Mouse (Mus musculus): ENCODE results near the gene Acbd6. TPM values are rescaled to one million over a fixed set of nuclear protein-coding genes. Genes with fewer than 3 reads are reported as not detected.

Gene Acbd6
- polyA plus RNA-seq, 1 experiment from 2014 or later = 79.5 TPM

DNA sequence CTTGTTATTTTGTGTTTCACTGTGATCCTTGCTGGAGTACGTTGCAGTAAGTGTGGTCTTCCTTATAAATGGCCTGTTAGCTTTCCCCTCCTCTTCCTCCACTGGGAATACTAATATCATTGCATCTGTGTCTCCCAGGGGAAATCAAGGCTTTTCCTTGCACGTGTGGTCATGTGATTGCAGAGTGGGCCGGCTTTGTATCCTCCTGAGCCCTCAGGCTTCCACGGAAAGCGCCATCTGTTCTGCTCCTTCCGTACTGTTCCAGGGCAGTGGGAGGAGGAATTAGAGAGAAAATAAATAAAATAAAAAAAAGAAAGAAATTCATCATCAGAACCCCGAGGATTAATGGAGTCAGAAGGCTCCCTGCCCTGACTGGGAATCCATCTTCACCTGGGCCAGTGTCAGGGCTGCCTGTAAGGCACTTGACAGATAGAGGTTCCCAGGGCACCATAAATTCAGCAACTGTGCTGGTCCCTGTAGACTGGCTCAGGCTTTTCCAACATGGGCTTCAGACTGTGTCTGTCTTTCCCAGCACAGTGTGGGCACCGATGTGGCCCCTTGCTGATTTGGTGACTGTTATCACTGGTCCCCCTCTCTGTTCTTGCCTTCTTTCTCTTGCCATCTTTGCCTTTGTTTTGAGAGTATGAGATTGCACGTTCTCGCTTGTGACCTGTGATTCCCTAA, 123.3 kb downstream of the Acbd6 start:
- WGBS = 70% methylated on average over 10 of the region's 10 CpGs
- H3K27ac ChIP-seq (replicated peaks) = no peak overlapping the region
- no peaks in the 10 kb centered on the region for H3K27me3 ChIP-seq (replicated peaks; ENCODE audit: low read depth, poor library complexity, severe bottlenecking)
- H3K9me3 ChIP-seq = no peaks in the 10 kb centered on the region
- DNase-seq (ENCODE audit: low spot score) = no peak
- no peaks in the 10 kb centered on the region; the same call in 1 of the 2 replicates for H3K36me3 ChIP-seq (replicated peaks)
- H3K4me3 ChIP-seq = no peak overlapping the region
- peaks cover 18% of the 10 kb centered on the region for H3K4me1 ChIP-seq

DNA sequence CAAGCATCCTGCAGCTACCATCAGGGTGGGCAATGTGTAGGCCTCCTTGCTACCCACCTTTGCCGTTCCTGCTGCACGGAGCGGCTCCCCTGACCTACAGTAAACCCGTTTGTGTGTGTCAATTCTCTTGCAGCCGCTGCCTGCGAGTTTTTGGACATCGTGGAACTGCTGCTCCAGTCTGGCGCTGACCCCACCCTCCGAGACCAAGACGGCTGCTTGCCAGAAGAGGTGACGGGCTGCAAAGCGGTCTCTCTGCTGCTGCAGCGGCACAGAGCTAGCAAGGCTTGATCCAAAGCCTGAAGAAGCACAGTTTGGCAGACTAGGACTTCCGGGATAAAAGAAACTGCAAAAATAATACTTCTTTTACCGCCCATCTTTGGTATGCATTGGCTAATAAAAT, 128.9 kb downstream of the Acbd6 start:
- H3K27me3 ChIP-seq (replicated peaks; ENCODE audit: low read depth, poor library complexity, severe bottlenecking) = no peaks in the 10 kb centered on the region
- WGBS = 89% methylated on average over 15 of the region's 15 CpGs
- H3K36me3 ChIP-seq (replicated peaks) = no peaks in the 10 kb centered on the region
- no peaks in the 10 kb centered on the region for H3K9me3 ChIP-seq
- H3K4me3 ChIP-seq = no peak overlapping the region
- H3K27ac ChIP-seq (replicated peaks) = no peak overlapping the region
- DNase-seq (ENCODE audit: low spot score) = no peak
- peaks cover 10% of the 10 kb centered on the region; the same call in 1 of the 2 replicates for H3K4me1 ChIP-seq

DNA sequence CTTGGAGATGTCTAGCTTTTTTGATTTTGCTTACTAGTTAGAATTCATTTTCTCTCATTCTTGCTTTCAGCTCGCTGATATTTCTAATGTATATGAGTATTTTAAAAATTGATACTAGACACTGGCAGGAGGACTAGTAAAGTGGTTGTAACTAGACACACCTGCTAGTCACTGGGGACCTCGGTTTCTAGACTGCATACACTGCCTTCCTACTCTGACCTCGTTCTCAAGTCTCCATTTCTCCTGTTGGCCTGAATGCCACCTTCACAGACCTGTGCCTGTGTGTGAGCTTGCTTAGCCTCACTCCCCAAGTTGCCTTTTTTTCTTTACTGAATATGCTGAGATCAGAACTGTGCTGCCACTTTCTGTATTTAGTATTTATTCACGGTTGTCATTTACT, 131.2 kb downstream of the Acbd6 start:
- Histone ChIP-seq H3K4me3 (no peak overlapping the region), H3K36me3 (replicated peaks) (no peaks in the 10 kb centered on the region), H3K27ac (replicated peaks) (no peak overlapping the region), H3K9me3 (no peaks in the 10 kb centered on the region), H3K27me3 (replicated peaks; ENCODE audit: low read depth, poor library complexity, severe bottlenecking) (no peaks in the 10 kb centered on the region), H3K4me1 (peaks cover 2% of the 10 kb centered on the region; the same call in 1 of the 2 replicates)
- DNase-seq (ENCODE audit: low spot score) = no peak
- WGBS = 88% methylated on average over 4 of the region's 4 CpGs

DNA sequence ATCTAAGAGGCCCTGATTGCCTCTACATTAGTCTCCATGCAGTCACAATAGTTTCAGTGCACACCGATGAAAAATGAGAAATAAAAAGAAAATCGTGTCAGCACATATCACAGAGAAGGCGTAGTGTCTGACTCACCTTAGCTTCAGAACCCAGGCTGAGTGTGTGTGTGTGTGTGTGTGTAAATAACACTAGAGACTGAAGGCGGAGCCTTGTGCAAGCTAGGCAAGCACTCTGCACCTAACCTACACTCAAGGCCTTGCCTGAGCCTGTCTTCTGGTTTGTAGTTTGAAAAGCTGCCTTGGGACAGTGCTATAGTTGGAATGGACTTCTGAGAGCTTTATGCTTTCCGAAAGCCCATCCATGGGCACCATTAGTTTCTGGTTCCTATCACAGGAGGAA, 131.6 kb downstream of the Acbd6 start:
- Histone ChIP-seq H3K4me1 (peaks cover 2% of the 10 kb centered on the region; the same call in 1 of the 2 replicates), H3K9me3 (no peaks in the 10 kb centered on the region), H3K27ac (replicated peaks) (no peak overlapping the region), H3K4me3 (no peak overlapping the region), H3K27me3 (replicated peaks; ENCODE audit: low read depth, poor library complexity, severe bottlenecking) (no peaks in the 10 kb centered on the region), H3K36me3 (replicated peaks) (no peaks in the 10 kb centered on the region)
- WGBS = 95% methylated on average over 5 of the region's 5 CpGs
- DNase-seq (ENCODE audit: low spot score) = no peak

DNA sequence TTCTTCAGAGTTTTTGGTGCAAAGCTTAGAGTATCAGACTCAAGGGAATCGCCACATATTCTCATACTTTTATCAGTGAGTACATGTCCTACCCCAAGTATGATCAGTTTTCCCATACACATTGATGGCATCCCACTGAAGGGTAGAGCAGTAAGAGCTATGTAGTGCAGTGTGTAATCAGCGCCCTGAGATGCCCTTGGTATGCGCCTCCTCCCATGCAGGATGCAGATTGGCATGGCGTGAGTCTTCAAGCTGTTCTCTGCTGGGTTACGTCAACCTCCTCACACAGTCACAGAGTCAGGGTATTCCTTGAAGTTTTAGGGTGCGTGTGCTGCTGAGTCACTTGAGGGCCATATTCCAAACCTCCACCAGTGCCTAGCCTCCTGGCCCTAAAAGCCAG, 134.3 kb downstream of the Acbd6 start:
- H3K27ac ChIP-seq (replicated peaks) = no peak overlapping the region
- no peaks in the 10 kb centered on the region for H3K27me3 ChIP-seq (replicated peaks; ENCODE audit: low read depth, poor library complexity, severe bottlenecking)
- H3K9me3 ChIP-seq = no peaks in the 10 kb centered on the region
- no peaks in the 10 kb centered on the region for H3K4me1 ChIP-seq
- WGBS = 91% methylated on average over 6 of the region's 6 CpGs
- H3K36me3 ChIP-seq (replicated peaks) = no peaks in the 10 kb centered on the region
- no peak overlapping the region for H3K4me3 ChIP-seq
- no peak for DNase-seq (ENCODE audit: low spot score)

DNA sequence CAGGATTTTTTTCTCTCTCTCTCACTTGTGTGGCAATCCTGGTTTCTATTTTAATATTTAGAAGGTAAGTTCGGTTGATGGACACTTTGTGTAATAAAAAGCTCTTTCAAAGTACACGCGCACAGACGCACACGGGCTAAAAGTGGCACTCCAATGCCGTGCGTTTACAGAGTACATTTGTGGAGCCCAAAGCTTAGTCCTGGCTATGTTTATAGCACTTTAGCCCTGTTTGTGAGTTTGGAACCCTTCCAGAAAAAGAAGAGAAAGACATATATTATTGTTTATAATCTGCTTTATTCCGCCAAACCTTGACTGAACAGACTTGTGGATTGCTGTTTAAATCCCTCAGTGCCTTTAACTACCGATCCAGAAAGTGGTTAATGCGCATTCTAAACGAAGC, 135.1 kb downstream of the Acbd6 start:
- H3K36me3 ChIP-seq (replicated peaks) = no peaks in the 10 kb centered on the region
- H3K9me3 ChIP-seq = no peaks in the 10 kb centered on the region
- no peak for DNase-seq (ENCODE audit: low spot score)
- no peak overlapping the region for H3K4me3 ChIP-seq
- H3K27ac ChIP-seq (replicated peaks) = no peak overlapping the region
- H3K4me1 ChIP-seq = no peaks in the 10 kb centered on the region
- WGBS = 88% methylated on average over 11 of the region's 11 CpGs
- no peaks in the 10 kb centered on the region for H3K27me3 ChIP-seq (replicated peaks; ENCODE audit: low read depth, poor library complexity, severe bottlenecking)

DNA sequence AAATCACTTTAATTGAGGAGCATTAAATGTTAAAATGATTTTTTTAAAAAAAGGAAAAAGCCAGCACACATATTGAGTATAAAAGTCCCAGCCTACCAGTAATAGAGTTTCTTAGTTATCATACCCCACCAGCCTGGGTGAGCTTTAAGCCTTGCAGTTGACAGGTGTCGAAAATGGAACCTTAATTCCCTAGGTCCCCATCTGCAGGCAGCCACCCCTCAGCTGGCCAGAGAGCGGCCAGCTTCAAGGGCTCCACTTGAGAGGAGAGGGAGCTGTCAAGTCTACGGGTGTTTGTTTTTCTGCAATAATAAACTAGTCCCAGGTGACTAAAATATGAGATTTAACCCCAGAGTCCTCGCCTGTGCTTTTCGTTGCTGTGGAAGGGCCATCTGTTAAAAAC, 135.5 kb downstream of the Acbd6 start:
- Histone ChIP-seq H3K27me3 (replicated peaks; ENCODE audit: low read depth, poor library complexity, severe bottlenecking) (no peaks in the 10 kb centered on the region), H3K9me3 (no peaks in the 10 kb centered on the region), H3K36me3 (replicated peaks) (no peaks in the 10 kb centered on the region), H3K4me1 (no peaks in the 10 kb centered on the region), H3K27ac (replicated peaks) (no peak overlapping the region), H3K4me3 (no peak overlapping the region)
- 67% methylated on average over 5 of the region's 5 CpGs for WGBS
- no peak for DNase-seq (ENCODE audit: low spot score)

DNA sequence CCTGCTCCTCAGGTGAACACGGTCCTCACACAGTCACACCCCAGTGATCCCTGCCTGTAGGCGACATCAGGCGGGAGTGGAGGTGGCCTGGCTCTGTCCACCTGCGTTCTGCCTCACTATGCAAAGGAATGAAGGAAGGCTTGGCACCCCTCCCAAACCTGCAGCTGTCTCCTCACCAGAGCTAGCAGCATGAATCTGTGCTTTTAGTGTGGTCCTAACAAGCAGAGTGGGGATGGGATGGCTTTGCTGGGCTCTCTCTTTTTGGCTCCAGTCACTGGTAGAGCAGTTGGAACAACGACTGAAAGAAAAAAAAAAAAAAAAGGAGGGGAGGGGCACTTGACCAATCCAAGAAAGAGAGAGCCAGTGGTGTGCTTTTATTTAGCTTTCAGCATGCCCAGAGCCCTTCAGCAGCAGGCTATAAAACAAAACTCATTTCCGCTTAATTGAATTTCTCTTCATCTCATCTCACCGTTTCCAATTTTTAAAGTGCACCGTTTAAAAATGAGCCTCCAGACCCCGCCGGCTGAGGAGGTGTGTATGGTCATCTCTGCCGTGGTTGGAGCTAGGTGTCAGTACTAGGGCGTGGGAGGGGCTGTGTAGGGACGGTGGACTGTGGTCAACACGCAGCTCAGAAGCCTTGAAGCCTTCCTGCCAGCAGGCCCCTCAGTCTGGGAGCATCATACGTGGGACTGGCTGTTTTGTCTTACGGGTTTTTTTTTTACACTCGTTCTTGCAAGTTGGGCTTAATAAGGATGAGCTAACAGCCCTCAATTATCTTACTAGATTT, 140.6 kb downstream of the Acbd6 start:
- DNase-seq (ENCODE audit: low spot score) = no peak
- Histone ChIP-seq H3K27ac (replicated peaks) (no peak overlapping the region), H3K27me3 (replicated peaks; ENCODE audit: low read depth, poor library complexity, severe bottlenecking) (no peaks in the 10 kb centered on the region), H3K36me3 (replicated peaks) (no peaks in the 10 kb centered on the region), H3K4me3 (no peak overlapping the region), H3K9me3 (no peaks in the 10 kb centered on the region), H3K4me1 (no peaks in the 10 kb centered on the region)
- WGBS = 72% methylated on average over 17 of the region's 17 CpGs

DNA sequence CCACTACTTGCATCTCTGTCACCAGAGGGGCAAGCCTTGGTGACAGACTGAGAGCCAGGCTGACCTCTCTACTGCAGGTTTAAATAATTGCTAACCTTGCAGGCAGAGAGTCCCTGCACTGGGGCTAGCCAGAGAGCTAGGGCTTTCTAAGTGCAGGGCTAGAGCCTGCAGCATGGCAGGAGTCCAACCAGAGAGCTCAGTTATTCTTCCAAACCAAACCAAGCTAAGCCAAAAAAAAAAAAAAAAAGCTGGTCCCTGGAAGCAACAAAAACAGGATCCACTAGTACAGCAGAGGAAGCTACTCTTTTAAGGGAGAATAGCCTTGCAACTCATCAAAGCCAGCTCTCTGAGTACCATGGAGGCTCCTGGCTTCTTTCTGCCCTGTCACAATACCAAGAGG, 143.0 kb downstream of the Acbd6 start:
- no peaks in the 10 kb centered on the region for H3K36me3 ChIP-seq (replicated peaks)
- no peaks in the 10 kb centered on the region for H3K4me1 ChIP-seq
- no peaks in the 10 kb centered on the region for H3K27me3 ChIP-seq (replicated peaks; ENCODE audit: low read depth, poor library complexity, severe bottlenecking)
- H3K9me3 ChIP-seq = no peaks in the 10 kb centered on the region
- H3K27ac ChIP-seq (replicated peaks) = no peak overlapping the region
- no peak overlapping the region for H3K4me3 ChIP-seq
- no peak for DNase-seq (ENCODE audit: low spot score)

DNA sequence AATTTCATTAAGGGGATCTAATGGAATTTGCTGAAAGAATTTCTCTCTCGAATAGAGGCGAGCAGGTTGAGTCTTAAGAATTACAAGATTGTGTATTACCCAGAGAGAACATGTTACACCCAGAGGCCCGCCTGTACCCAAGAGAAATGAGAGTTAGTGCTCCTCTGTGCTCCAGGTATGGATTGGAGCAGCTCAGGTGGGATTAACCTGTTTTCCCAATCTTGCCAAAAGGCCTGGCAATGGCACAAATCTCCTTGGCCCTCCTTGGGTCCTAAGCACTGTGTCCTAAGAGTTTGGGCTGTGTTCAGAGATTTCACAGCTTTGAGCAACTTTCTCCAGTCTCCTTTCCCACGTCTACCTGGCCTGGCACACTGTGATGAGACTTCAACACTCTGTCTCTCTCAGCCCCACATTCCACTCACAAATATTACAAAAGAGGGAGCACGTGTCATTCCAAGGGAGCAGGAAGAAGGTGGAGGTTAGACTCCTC, 145.3 kb downstream of the Acbd6 start:
- H3K4me3 ChIP-seq = no peak overlapping the region
- H3K27me3 ChIP-seq (replicated peaks; ENCODE audit: low read depth, poor library complexity, severe bottlenecking) = no peaks in the 10 kb centered on the region
- no peaks in the 10 kb centered on the region for H3K4me1 ChIP-seq
- WGBS = 89% methylated on average over 5 of the region's 5 CpGs
- no peaks in the 10 kb centered on the region for H3K9me3 ChIP-seq
- no peak overlapping the region for H3K27ac ChIP-seq (replicated peaks)
- H3K36me3 ChIP-seq (replicated peaks) = no peaks in the 10 kb centered on the region
- no peak for DNase-seq (ENCODE audit: low spot score)

DNA sequence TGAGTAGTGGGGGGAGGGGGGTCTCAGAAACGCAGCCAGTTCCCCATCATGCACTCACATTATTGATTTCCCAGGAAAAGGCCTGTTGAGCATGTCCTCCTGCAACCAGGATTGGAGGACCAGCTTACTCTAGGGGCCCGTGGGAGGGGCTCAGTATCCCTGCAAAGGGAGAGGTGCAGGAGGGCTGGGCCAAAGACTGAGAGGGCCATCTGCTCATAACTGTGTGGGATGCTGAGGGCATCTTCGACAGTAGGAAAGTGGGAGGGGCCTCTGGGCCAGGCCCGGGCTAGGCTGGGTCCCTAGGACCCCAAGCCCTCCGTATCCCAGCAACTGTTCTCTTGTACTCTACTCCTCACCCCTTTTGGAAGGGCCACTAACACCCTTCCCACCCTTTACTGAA, 146.3 kb downstream of the Acbd6 start:
- Histone ChIP-seq H3K4me1 (no peaks in the 10 kb centered on the region), H3K36me3 (replicated peaks) (no peaks in the 10 kb centered on the region), H3K4me3 (no peak overlapping the region), H3K9me3 (no peaks in the 10 kb centered on the region), H3K27me3 (replicated peaks; ENCODE audit: low read depth, poor library complexity, severe bottlenecking) (no peaks in the 10 kb centered on the region), H3K27ac (replicated peaks) (no peak overlapping the region; the same call in 1 of the 2 replicates)
- WGBS = 65% methylated on average over 5 of the region's 5 CpGs
- no peak for DNase-seq (ENCODE audit: low spot score)

DNA sequence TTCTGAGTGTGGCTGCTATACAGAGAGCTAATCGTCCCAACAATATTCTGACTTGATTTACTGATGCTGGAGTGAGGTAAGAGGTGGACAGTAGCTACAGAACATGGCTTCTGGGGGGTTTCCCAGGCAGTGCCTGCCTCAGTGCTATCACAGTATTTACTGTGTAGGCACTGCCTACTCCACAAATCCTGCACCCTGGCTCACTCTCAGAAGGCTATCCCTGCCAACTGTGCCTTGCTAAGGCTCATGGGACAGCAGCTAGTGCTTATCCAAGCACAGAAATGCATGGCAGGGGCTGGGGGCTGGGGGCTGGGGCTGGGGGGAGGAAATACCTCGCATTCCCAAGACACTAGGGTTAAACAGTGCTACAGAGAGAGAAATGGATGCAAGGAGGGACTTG, 155.4 kb downstream of the Acbd6 start:
- 57% methylated on average over 2 of the region's 2 CpGs for WGBS
- Histone ChIP-seq H3K4me1 (peaks cover 9% of the 10 kb centered on the region), H3K27me3 (replicated peaks; ENCODE audit: low read depth, poor library complexity, severe bottlenecking) (peaks cover 28% of the 10 kb centered on the region), H3K36me3 (replicated peaks) (no peaks in the 10 kb centered on the region), H3K4me3 (no peak overlapping the region), H3K9me3 (no peaks in the 10 kb centered on the region), H3K27ac (replicated peaks) (no peak overlapping the region)
- DNase-seq (ENCODE audit: low spot score) = no peak

DNA sequence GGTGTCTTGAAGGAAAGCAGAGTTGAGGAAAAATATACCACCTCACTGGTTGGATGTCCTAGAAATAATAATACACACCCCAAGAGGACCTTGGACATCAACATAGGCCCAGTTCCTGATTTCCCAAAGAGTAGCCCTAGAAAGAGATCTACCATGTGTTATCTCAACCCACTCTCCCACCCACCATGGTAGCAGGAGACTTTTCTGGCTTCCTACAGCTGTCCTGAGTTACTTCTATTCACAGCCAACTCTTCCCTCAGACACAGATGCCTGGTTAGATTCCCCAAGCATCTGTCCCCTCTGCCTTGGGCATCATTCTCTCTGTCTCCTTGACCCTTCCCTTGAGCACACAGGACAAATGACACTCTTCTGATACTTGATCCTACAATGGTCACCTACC, 157.4 kb downstream of the Acbd6 start:
- Histone ChIP-seq H3K36me3 (replicated peaks) (no peaks in the 10 kb centered on the region), H3K27ac (replicated peaks) (no peak overlapping the region), H3K27me3 (replicated peaks; ENCODE audit: low read depth, poor library complexity, severe bottlenecking) (peaks cover 39% of the 10 kb centered on the region), H3K9me3 (no peaks in the 10 kb centered on the region), H3K4me1 (peaks cover 9% of the 10 kb centered on the region), H3K4me3 (no peak overlapping the region)
- no peak for DNase-seq (ENCODE audit: low spot score)
